Mouse (Mus musculus) heart, adult 8-10 months (tissue): Measurements from ENCODE around the gene Rnf151. TPM values are rescaled to one million over a fixed set of nuclear protein-coding genes. Genes with fewer than 3 reads are reported as not detected.
"Not testable (repeated sequence)": the region's sequence is repeated elsewhere in the genome, so short reads cannot be mapped to it uniquely, and the experiment has no call there.

Source experiments
- DNase-seq: peaks from one replicate; pipeline ENCODE4 v3.0.0; 2022; ENCODE audit warnings: low spot score
- total RNA-seq, 4 experiments: library from RNA; stranded (reverse); gene quantifications; 2 replicates each; pipeline ENCODE4 v1.2.4; 2022

Rnf151 gene
- total RNA-seq, 4 experiments from 2014 or later: 0.23 TPM; not detected in 3

DNA sequence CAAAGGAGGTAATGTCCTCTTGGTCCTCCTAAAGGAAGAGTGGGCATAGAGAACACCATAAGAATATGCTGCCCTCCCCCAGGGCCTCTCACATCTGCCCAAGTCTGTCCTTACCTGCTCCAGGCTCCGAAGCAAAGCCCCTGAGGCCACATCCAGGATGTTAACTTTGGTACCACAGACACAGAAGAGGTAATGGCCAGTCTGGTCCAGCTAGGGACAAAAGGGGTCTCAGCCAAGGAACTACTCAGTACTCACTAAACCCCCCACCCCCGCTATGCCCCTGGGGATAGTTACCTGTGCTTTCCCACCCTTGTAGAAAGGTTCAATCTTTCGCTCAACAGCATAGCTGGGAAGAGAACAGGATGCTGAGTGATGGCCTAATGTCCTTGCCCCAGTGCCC lies 12.0 kb downstream of the Rnf151 start:
- no peak for DNase-seq

DNA sequence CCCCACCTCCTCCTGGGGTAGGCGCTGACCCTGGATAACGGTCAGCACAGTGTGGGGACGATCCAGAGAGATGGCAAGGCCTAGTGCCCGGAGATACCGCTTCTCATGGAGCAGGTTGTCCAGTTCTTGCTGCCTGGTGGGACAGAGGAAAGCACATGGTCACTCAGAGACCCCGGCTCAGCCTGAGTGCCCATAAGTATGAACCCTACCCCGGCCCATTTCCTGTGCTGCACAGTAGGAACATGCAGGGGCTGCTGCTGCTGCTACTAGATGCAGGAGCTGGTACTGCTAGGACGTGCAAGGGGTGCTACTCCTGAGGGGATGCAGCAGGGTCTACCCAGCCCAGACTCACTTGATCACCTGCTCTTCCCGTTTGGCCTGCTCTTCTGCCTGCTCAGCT lies 16.6 kb downstream of the Rnf151 start:
- no peak for DNase-seq

GRCm38 (mm10) chr17:24699473-24699872 lies 18.4 kb downstream of the Rnf151 start:
- DNase-seq: no peak

- no peak for DNase-seq
Observed at GRCm38 (mm10) chr17:24698715-24699114, 19.1 kb downstream of the Rnf151 start.

- no peak for DNase-seq
Observed at GRCm38 (mm10) chr17:24697985-24698384, 19.9 kb downstream of the Rnf151 start.

DNA sequence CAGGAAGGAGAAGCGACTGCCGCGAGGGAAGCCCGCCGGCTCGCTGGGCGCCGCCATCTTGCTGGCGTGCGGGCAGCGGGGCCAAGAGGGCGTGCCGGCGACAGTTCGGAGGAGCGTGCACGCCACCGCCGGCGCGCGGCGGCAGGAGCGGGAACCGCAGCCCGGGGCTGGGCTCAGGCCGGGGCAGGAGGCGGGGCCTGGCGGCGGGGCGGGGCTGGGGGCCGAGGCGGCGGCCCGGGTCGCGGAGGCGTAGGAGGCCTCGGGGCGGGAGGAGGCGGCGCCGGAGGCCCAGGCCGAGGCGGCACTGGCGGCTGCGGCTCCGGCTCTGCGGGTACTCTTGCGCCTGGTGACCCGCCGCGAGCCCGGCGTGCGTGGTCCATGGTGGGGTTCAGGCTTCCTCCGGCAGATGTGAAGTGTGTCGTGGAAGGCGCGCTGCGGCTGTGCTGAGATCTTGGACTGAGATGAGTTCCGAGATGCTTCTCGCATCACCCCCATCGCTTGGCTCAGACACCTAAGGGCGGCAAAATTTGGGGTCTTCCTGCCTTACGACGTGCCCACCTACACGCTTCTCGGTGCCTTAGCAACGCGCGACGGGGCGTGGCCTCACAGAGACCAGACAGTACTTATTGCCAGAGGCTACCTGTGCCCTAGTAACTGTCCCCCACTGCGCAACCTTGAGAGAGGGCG lies 21.7 kb downstream of the Rnf151 start, which contains the start of the genes Gfer and Noxo1:
Gene Gfer (minus strand): TSS at position 146 of the 687 bp plus-strand sequence.
Gene Noxo1 (plus strand): TSS at position 224 of the 687 bp plus-strand sequence.
- peak; percentile 75 for DNase-seq

- DNase-seq: no peak
Observed at GRCm38 (mm10) chr17:24695326-24696010, 22.4 kb downstream of the Rnf151 start.

- no peak for DNase-seq
Observed at GRCm38 (mm10) chr17:24692385-24692784, 25.5 kb downstream of the Rnf151 start.

GRCm38 (mm10) chr17:24689251-24690081 lies 28.4 kb downstream of the Rnf151 start, which contains the start of gene Syngr3:
TSS of gene Syngr3 (minus strand) at chr17:24689955.
- no peak for DNase-seq

- no peak for DNase-seq
Observed at GRCm38 (mm10) chr17:24687599-24687998, 30.3 kb downstream of the Rnf151 start.

DNA sequence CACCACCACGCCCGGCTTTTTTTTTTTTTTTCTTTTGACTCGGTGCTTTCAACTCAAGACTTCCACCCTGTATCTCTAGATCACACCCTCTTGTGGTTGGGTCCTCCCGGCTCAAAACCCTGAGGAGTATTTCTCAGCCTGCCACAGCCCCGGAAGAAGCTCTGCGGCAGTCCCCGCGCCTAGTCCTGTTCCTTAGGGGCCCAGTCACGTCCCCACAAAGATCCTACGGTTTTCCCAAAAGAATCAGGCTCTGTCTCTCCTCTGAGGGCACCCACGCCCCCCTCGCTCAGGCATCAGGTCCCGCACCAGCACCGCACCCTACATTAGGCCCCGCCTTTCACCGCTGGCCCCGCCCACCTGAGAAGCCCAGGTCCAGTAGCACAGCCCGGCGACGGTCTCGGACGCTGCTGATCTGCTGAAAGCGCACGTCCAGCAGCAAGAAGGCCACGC lies 30.7 kb downstream of the Rnf151 start:
- no peak for DNase-seq

- DNase-seq: no peak
Observed at GRCm38 (mm10) chr17:24686514-24686913, 31.3 kb downstream of the Rnf151 start.

GRCm38 (mm10) chr17:24677500-24678080 lies 40.3 kb downstream of the Rnf151 start:
- no peak for DNase-seq

GRCm38 (mm10) chr17:24676877-24677276 lies 41.0 kb downstream of the Rnf151 start:
- no peak for DNase-seq

DNA sequence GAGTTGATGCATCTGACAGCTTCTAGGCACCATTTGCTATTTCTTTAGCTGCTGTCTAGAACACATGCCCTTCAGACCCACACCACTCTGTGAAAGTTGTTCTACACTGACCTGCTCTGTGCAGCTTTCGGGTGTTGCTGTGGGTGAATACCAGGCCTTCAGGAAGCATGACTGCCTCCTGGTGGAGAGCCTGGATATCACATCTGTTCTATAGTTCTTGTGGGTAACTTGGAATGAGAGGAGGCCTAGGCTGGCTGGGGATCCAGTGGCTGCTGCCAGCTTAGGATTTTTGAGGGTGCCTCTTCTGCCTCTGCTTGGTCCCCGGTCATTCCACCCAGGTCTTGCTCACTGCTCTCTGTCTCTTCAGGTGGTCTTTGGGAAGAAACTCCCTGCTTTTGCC lies 41.7 kb downstream of the Rnf151 start:
- DNase-seq: peak; percentile 57

- no peak for DNase-seq
Observed at GRCm38 (mm10) chr17:24674277-24674676, 43.6 kb downstream of the Rnf151 start.

DNA sequence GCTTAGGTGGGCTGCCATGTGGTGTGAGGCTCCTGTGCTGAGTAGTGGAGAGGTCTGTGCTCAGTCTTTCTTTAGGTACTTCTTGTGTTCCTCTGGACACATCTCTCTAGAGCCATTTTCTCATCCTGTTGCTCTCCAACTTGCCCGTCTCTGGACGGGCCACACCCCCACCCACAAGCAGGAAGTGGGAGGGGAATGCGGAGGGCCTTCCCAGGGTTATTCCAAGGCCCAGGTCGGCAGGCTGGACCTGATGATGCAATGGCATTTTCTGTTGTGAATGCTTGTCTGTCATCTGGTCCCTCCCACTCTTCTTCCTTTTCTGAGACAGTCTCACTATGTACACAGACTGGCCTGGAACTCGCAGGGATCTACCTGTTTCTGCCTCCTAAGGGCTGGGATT lies 45.7 kb downstream of the Rnf151 start:
- peak; percentile 60 for DNase-seq

GRCm38 (mm10) chr17:24671346-24671745 lies 46.5 kb downstream of the Rnf151 start:
- DNase-seq: no peak

GRCm38 (mm10) chr17:24670246-24670844 lies 47.5 kb downstream of the Rnf151 start:
- no peak for DNase-seq

- DNase-seq: peak; percentile 91
Observed at GRCm38 (mm10) chr17:24669545-24670245, 48.2 kb downstream of the Rnf151 start, which contains the start of gene Zfp598. TSS of gene Zfp598 (plus strand) at chr17:24669687.

- DNase-seq: not testable (repeated sequence)
Observed at GRCm38 (mm10) chr17:24669214-24669544, 48.7 kb downstream of the Rnf151 start.
